Mouse (Mus musculus) lung, postnatal 10 days (tissue): ENCODE results near the gene Rab14.

Experiments
- DNase-seq: peaks from one replicate; pipeline ENCODE4 v3.0.0; 2021

Gene Rab14

GRCm38 (mm10) chr2:35200898-35201668, at the start of gene Rab14:
Gene Rab14, minus strand, starts transcription at chr2:35201120.
- DNase-seq = peak; percentile 100

DNA sequence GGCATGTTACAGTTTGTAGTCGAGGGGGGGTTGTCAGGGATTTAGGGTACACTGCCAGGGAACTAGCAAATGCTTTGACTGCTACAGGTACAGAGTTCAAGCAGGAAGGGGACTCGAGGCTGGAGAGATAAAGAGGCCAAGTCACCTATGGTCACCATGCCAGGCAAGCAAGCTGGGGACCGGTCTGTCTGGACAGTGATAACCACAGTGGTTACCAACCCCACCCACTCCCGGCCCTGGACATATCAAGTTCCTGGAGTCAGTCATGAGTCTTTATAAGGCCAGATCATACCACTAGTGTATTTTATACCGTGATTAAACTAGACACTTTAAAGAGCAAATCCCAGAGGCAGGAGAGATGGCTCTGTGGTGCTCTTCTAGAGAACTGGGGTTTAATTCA, 46.8 kb upstream of the Rab14 start:
- no peak for DNase-seq

- DNase-seq = no peak
Measured at GRCm38 (mm10) chr2:35244241-35244640, 43.3 kb upstream of the Rab14 start.

DNA sequence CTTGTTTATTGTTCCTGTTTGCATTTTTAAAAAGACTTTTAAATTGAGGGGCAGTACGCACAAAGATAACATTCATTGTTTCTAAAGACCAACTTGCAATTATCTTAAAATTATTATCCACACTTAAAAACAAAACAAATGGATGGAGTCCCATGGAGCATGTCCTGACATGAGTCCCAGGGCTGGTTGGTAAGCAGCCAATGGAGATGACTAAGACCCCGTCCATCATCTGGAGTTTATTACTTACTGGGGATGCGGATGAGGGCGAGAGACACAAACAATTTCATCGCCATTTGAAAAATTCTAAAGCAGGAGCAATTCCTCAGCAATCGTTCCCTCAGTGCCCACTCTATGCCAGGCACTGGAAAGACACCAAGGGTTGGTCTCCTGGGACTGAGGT, 34.1 kb upstream of the Rab14 start:
- DNase-seq = no peak

GRCm38 (mm10) chr2:35233898-35234297, 33.0 kb upstream of the Rab14 start:
- DNase-seq = no peak

DNA sequence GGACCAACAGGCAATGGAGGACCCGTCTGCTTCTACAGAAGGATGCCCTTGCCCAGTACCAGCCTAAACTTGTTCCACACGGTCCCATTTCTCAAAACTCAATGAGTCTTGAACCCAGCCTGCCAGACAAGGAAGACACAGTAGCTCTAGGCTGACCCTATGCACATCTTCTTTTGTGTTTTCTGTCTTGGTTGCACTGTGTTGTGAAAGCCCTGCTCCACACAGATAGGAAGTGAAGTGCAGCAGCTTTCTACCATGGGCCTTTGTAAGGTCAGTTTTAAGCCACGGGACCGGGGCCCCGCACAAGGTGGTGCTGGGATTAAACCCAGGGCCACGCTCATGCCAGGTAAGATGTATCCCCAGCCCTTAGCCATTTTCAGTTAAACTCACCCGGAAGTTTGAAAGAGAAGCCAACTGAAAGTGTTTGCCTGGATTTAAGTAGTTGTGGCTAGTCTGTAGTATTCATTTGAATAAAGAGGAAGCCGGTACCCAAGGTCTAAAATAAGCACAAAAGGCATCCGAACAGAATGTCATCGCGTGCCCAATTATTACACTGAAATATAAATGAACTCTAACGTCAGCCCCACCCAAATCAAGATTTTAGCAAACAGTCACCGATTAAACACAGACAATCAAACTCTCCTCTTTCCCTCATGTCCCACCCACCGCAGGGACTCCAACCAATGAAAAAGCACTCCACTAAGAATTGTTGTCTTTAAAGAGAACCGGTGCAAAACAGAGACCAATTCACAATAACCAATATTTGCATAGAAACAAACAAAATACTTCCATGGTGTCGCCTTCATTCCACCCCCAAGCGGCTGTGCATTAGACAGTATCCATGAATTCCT, 31.9 kb upstream of the Rab14 start:
- peak; percentile 10 for DNase-seq

DNA sequence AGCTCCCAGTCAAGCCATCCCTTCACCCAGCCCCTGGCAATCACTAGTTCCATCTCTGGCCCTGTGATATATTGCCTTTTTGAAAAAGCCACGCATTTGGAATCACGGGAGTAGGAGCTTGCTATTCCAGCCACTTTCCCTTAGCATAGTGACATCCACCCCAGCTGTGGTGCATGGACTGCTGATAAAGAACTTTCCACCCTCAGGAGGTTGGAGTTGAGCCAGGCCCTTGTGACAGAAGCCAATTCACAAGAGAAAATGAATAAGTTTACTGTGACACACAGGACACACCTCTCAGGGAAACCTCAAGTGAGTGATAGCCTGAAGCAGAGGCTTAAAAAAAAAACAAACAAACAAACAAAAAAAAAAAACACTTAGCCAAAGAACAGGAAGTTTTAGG, 31.0 kb upstream of the Rab14 start:
- peak; percentile 73 for DNase-seq

DNA sequence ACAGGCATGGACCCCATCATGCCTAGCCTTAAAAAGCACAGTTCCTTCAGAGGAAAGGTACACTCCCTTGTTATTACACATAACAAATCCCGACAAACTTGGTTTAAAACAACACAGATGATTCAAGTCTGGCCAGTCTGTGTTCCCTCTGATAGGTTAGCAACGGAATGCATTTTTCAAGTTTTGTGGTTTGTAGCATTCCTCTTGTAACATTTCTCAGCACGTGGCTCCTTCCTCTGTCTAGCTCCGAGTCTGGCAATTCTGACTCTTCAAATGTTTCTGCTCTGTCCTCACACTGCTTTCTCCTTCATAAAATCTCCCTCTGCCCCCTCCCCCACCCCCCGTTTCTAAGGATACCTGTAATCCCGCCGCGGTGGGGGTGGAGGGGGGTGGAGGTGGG, 29.3 kb upstream of the Rab14 start:
- peak; percentile 13 for DNase-seq

- no peak for DNase-seq
Measured at GRCm38 (mm10) chr2:35228145-35228544, 27.2 kb upstream of the Rab14 start.

DNA sequence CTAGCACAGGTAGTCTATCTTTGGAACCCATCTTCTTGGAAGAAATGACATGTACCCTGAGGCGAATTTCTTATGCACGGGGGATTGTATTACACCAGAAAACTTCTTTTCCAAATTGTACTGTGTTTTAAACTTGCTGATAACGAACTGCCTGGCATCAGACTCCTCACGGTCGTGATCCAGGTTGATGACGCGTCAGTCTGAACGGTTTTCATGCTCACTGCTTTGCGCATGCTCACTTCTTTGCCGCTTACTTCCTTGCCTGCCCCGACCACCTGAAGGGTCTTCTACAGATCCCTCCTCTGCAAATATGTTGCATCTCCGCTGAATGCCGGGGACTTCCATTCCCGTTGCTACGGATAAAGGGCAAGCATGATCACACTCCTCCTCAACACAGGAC, 23.4 kb upstream of the Rab14 start:
- no peak for DNase-seq

GRCm38 (mm10) chr2:35222822-35223391, 22.0 kb upstream of the Rab14 start:
- no peak for DNase-seq

DNA sequence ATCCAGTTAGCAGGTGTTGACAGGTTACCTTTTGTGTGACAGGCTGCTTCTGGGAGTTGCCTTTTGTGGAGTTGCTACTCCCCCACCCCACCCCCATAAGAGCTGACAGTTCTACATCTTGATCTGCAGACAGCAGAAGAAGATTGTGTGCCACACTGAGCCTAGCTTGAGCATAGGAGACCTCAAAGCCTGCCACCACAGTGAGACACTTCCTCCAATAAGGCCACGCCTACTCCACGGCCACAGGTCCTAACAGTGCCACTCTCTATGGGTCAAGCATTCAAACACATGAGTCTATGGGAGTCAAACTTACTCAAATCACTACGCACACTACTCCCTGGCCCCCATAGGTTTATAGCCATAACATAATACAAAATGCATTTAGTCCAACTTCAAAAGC, 17.8 kb upstream of the Rab14 start:
- no peak for DNase-seq

GRCm38 (mm10) chr2:35216701-35217100, 15.8 kb upstream of the Rab14 start:
- no peak for DNase-seq

GRCm38 (mm10) chr2:35215363-35215762, 14.4 kb upstream of the Rab14 start:
- no peak for DNase-seq

GRCm38 (mm10) chr2:35214881-35215358, 14.0 kb upstream of the Rab14 start:
- peak; percentile 90 for DNase-seq

DNA sequence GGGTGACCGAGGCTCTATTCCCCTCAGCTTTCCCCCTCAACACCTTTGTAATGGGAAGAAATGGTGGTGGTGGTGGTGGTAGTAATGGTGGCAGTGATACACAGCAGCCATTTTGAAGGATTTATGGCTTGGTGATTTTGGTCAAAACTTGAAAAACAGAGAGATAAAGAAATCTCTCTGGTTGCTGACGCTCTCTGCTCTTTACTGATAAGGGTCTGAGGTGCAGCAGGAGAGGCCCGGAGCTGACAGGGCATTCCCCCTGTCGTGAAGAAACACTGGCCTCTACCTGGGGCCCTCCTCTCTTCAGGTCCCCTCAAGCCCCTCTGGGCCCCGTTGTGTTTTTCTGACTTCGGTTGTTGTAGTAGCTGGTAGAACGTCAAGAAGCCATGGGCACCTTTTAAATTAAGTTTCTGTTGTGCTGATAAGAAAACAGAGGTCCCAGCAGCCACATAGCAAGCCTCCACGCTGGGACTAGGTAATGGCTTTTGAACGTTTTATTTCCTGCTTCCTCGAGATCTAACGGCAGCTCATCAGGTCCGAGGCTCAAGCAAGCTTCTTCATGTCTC, 12.5 kb upstream of the Rab14 start:
- DNase-seq = no peak

DNA sequence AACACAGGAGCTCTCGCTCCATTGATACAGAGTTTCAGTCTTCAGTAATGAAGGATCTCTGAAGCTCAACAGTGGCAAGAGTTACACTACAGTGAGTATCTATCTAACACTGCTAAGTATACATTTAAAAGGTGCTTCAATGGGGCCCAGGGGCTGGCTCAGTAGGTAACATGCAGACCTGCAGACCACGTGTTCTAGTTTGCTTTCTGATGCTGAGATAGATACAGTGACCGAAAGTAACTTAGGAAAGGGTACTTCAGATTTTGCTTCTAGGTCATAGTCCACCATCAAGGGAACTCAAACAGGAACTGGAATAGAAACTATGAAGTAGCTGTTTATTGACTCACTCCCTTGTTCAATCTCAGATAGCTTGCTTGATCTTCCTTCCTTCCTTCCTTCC, 10.8 kb upstream of the Rab14 start:
- no peak for DNase-seq

DNA sequence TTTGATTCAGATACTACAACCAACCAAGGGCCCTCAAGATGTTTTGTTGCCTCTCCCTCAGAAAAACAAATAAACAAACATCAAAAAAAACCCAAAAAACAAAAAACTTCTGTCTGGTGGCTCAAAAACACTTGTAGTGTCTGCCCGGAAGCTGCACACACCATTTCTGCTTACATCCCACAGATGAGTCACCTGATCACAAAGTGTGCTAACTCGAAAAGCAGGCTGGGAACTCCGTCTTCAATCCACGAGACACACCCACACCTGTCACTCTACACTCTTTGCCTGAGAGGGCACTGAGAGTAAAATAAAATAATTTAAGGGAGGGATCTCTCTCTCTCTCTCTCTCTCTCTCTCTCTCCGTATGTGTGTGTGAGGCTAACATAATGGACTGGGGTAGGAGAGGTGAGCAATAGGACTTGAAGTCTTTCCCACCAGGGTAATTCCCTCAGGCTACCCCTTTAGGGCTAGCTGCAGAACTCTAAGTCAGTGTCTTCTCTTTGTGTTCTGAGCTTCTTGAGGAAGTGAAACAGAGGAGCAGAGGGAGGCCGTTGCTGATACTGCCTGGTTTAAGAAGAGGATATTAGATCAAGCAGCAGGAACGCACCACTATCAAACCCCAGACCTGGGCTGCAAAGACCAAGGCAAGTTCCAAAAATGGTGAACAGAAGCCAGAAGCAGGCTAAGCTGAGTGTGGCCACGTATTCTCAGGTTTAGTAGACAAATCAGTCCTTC, 8.2 kb upstream of the Rab14 start:
- DNase-seq = no peak

DNA sequence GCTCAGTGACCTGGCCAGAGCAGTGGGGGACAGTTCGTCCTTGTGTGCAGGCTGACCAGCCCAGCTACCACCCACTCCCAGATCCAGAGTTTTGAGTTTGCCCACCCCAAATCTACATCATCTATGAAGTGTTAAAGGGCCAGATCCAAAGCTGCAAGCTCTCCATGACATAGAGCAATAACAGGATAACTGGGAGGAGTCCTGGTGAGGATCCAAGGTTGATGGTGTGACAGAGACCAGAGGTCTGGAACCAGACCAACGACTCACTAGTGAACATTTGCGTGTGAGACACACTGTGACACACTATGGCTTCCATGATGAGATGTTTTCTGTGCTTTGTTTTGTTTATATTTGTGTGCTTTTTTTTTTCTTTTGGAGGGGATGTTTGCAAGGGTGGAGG, 7.1 kb upstream of the Rab14 start:
- peak; percentile 49 for DNase-seq

- DNase-seq = no peak
Measured at GRCm38 (mm10) chr2:35206761-35207160, 5.8 kb upstream of the Rab14 start.

DNA sequence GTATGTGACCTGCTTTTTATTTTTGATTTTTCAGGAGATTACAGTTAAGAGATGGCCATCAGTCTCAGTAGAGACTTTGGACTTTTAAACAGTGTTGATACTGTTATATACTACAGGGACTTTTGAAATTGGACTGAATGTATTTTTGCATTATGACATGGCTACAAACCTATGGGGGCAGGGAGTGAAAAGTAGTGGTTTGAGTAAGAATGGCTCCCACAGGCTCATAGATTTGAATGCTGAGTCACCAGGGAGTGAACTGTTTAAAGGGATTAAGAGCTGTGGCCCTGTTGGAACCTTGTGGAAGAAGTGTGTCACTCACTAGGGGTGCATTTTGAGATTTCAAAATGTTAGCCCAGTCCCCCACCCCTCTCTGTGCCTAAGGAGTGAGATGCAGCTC, 2.8 kb upstream of the Rab14 start:
- DNase-seq = no peak
